Mouse (Mus musculus) heart, embryonic 11.5 days (tissue): ENCODE measurements around the gene Gse1. TPM values are rescaled to one million over a fixed set of nuclear protein-coding genes. Genes with fewer than 3 reads are reported as not detected.

Experiments used
- ATAC-seq: fragments of 200-750 bp; cut with Nextera tagmentation; replicated peaks from 2 replicates; pipeline ENCODE4 v1.8.0; 2017; ENCODE audit warnings: moderate library complexity; ENCODE audit not compliant: insufficient number of reproducible peaks, low FRiP score, low TSS enrichment
- H3K27ac ChIP-seq: fragments of 300-500 bp; sonication (generic); 2 replicates; pipeline ENCODE4 v1.5.1; 2014; ENCODE audit warnings: mild to moderate bottlenecking, low read depth, low read length
- H3K27me3 ChIP-seq: fragments of 300-500 bp; sonication (generic); 2 replicates; pipeline ENCODE4 v1.6.1; 2014; ENCODE audit warnings: mild to moderate bottlenecking, low read length, mixed read lengths; ENCODE audit not compliant: control insufficient read depth, insufficient read depth
- H3K36me3 ChIP-seq: fragments of 300-500 bp; sonication (generic); 2 replicates; pipeline ENCODE4 v1.6.1; 2014; ENCODE audit warnings: mild to moderate bottlenecking, low read length, moderate library complexity, mixed read lengths; ENCODE audit not compliant: control insufficient read depth, insufficient read depth
- H3K4me1 ChIP-seq: fragments of 300-500 bp; sonication (generic); 2 replicates; pipeline ENCODE4 v1.6.1; 2014; ENCODE audit warnings: low read length; ENCODE audit not compliant: control insufficient read depth, insufficient read depth
- H3K4me2 ChIP-seq: fragments of 300-500 bp; sonication (generic); 2 replicates; pipeline ENCODE4 v1.6.1; 2014; ENCODE audit warnings: mild to moderate bottlenecking, moderate library complexity
- H3K4me3 ChIP-seq: fragments of 300-500 bp; sonication (generic); 2 replicates; pipeline ENCODE4 v1.5.1; 2014; ENCODE audit warnings: low read depth, low read length
- H3K9ac ChIP-seq: fragments of 300-500 bp; sonication (generic); 2 replicates; pipeline ENCODE4 v1.6.1; 2014; ENCODE audit warnings: mild to moderate bottlenecking, low read depth, low read length, moderate library complexity
- H3K9me3 ChIP-seq: fragments of 300-500 bp; sonication (generic); replicated peaks from 2 replicates; pipeline ENCODE4 v1.6.1; 2016; ENCODE audit warnings: low read length; ENCODE audit not compliant: control insufficient read depth
- WGBS: fragments of 180-500 bp; shearing (Covaris S2); extraction: QIAGEN DNeasy Blood & Tissue Kit; methylation state at CpG from one replicate; pipeline ENCODE4 v1.1.7; 2014; ENCODE audit not compliant: insufficient replicate concordance; 5-methylcytosine and 5-hydroxymethylcytosine counted together
- polyA plus RNA-seq: library from polyadenylated mRNA; unstranded; fragments of >200 nt; fragmentation: Nextera tagmentation; extraction: Ambion mirVana; gene quantifications from 2 replicates; pipeline ENCODE4 v1.2.1, GENCODE M21; 2014

Gse1 gene
- polyA plus RNA-seq, 1 experiment from 2014 or later, result 12.8 TPM

- peak; percentile 69 for ATAC-seq
- H3K27ac ChIP-seq, result peak overlapping the region; percentile 98
- H3K9me3 ChIP-seq, result no peaks in the 10 kb centered on the region
- H3K27me3 ChIP-seq, result no peaks in the 10 kb centered on the region
- H3K9ac ChIP-seq, result peak overlapping the region; percentile 73
- H3K4me1 ChIP-seq, result peaks cover 78% of the 10 kb centered on the region
- WGBS, result 6% methylated on average over 4 of the region's 4 CpGs
- peak overlapping the region; percentile 83 for H3K4me2 ChIP-seq
- no peaks in the 10 kb centered on the region for H3K36me3 ChIP-seq
- H3K4me3 ChIP-seq, result peak overlapping the region; percentile 48
Measured at GRCm38 (mm10) chr8:120498349-120498831, 270.1 kb downstream of the Gse1 start.

- ATAC-seq, result peak; percentile 81
- H3K9ac ChIP-seq, result peak overlapping the region; percentile 73
- WGBS, result 13% methylated on average over 9 of the region's 9 CpGs
- no peaks in the 10 kb centered on the region for H3K36me3 ChIP-seq
- peak overlapping the region; percentile 83 for H3K4me2 ChIP-seq
- peaks cover 78% of the 10 kb centered on the region for H3K4me1 ChIP-seq
- H3K27me3 ChIP-seq, result no peaks in the 10 kb centered on the region
- no peaks in the 10 kb centered on the region for H3K9me3 ChIP-seq
- H3K4me3 ChIP-seq, result peak overlapping the region; percentile 48
- peak overlapping the region; percentile 98 for H3K27ac ChIP-seq
Measured at GRCm38 (mm10) chr8:120498926-120499605, 270.8 kb downstream of the Gse1 start.

- no peaks in the 10 kb centered on the region for H3K9me3 ChIP-seq
- ATAC-seq, result no peak
- 82% methylated on average over 8 of the region's 8 CpGs for WGBS
- H3K36me3 ChIP-seq, result no peaks in the 10 kb centered on the region
- H3K27ac ChIP-seq, result no peak overlapping the region
- no peak overlapping the region for H3K4me2 ChIP-seq
- H3K4me1 ChIP-seq, result peaks cover 79% of the 10 kb centered on the region
- H3K4me3 ChIP-seq, result no peak overlapping the region
- no peaks in the 10 kb centered on the region for H3K27me3 ChIP-seq
- no peak overlapping the region for H3K9ac ChIP-seq
Measured at GRCm38 (mm10) chr8:120500701-120501261, 272.5 kb downstream of the Gse1 start.

GRCm38 (mm10) chr8:120501426-120501825 lies 273.2 kb downstream of the Gse1 start:
- H3K9me3 ChIP-seq, result no peaks in the 10 kb centered on the region
- no peak overlapping the region for H3K4me3 ChIP-seq
- peaks cover 84% of the 10 kb centered on the region for H3K4me1 ChIP-seq
- H3K4me2 ChIP-seq, result no peak overlapping the region
- no peak overlapping the region for H3K9ac ChIP-seq
- no peak overlapping the region for H3K27ac ChIP-seq
- no peaks in the 10 kb centered on the region for H3K36me3 ChIP-seq
- no peaks in the 10 kb centered on the region for H3K27me3 ChIP-seq
- WGBS, result 89% methylated on average over 5 of the region's 5 CpGs
- no peak for ATAC-seq

- Histone ChIP-seq H3K27ac (no peak overlapping the region), H3K4me3 (no peak overlapping the region), H3K27me3 (no peaks in the 10 kb centered on the region), H3K36me3 (no peaks in the 10 kb centered on the region), H3K9ac (no peak overlapping the region), H3K9me3 (no peaks in the 10 kb centered on the region), H3K4me1 (peaks cover 81% of the 10 kb centered on the region), H3K4me2 (no peak overlapping the region)
- 61% methylated on average over 5 of the region's 5 CpGs for WGBS
- no peak for ATAC-seq
Measured at GRCm38 (mm10) chr8:120502428-120502827, 274.2 kb downstream of the Gse1 start.

GRCm38 (mm10) chr8:120504251-120505081 lies 276.2 kb downstream of the Gse1 start:
- Histone ChIP-seq H3K27ac (peak overlapping the region; percentile 87), H3K4me2 (peak overlapping the region; percentile 65), H3K9ac (peak overlapping the region; percentile 69), H3K4me1 (peaks cover 80% of the 10 kb centered on the region), H3K4me3 (peak overlapping the region; percentile 26), H3K36me3 (no peaks in the 10 kb centered on the region), H3K27me3 (no peaks in the 10 kb centered on the region), H3K9me3 (no peaks in the 10 kb centered on the region)
- ATAC-seq, result peak; percentile 47; the same call in 1 of the 2 replicates
- 5% methylated on average over 19 of the region's 20 CpGs for WGBS

- no peaks in the 10 kb centered on the region for H3K27me3 ChIP-seq
- 4% methylated on average over 19 of the region's 19 CpGs for whole genome bisulfite sequencing
Measured at GRCm38 (mm10) chr8:120505082-120505511, 276.8 kb downstream of the Gse1 start.

GRCm38 (mm10) chr8:120505619-120506310 lies 277.5 kb downstream of the Gse1 start:
- Histone ChIP-seq H3K27me3 (no peaks in the 10 kb centered on the region), H3K4me3 (peak overlapping the region; percentile 26; the same call in 1 of the 2 replicates), H3K36me3 (no peaks in the 10 kb centered on the region), H3K9ac (peak overlapping the region; percentile 69), H3K9me3 (no peaks in the 10 kb centered on the region), H3K27ac (peak overlapping the region; percentile 87), H3K4me1 (peaks cover 81% of the 10 kb centered on the region), H3K4me2 (peak overlapping the region; percentile 65)
- no peak for ATAC-seq
- WGBS, result 45% methylated on average over 23 of the region's 23 CpGs

More at GRCm38 (mm10) chr8:120505082-120505511, 276.8 kb downstream of the Gse1 start:
- H3K9ac ChIP-seq, result peak overlapping the region; percentile 69
- no peak for ATAC-seq
- H3K4me2 ChIP-seq, result peak overlapping the region; percentile 65
- H3K4me1 ChIP-seq, result peaks cover 81% of the 10 kb centered on the region
- H3K36me3 ChIP-seq, result no peaks in the 10 kb centered on the region
- peak overlapping the region; percentile 26 for H3K4me3 ChIP-seq
- peak overlapping the region; percentile 87 for H3K27ac ChIP-seq
- H3K9me3 ChIP-seq, result no peaks in the 10 kb centered on the region
